Mouse (Mus musculus): ENCODE data around the gene Fancd2os. TPM values are rescaled to one million over a fixed set of nuclear protein-coding genes. Genes with fewer than 3 reads are reported as not detected.

Fancd2os gene
- 0.15 and 0.21 TPM in 2 replicates for polyA plus RNA-seq (2015; fragmentation: Nextera tagmentation; extraction: Ambion mirVana)

DNA sequence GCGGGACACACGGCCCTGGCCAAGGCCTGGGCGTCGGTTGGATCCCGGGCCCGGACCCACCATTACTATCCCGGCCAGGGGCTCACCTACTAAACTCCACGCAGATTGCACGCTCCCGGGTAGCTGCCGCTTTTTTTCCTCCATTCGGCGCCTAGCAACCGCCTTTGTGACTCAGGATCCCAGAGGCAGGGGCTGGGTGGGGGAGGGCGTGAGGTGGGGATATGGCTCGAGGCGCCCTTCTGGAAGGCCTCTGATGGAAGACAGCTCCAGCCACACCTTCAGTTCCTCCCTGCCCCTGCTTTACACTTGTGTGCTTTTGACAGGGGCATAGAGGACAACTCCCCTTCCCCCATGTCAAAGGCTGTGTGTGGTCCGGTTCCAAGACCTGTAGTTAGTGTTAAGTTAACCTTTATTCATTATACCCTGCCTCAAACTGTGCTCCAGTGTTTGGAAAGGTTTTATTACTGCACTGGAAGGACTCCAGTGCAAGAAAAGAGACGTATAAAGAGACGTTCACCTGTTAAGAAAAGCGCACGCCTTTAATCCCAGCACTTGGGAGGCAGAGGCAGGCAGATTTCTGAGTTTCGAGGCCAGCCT lies at the start of gene Fancd2os:
TSS of gene Fancd2os (minus strand) at position 173 of the 597 bp plus-strand sequence.
- no peak within 1 kb of the TSS for H3K27ac ChIP-seq (ENCODE audit: low read length)
- no peak for ATAC-seq (ENCODE audit: low read depth)
- H3K4me2 ChIP-seq (ENCODE audit: low read depth, low read length) = no peak within 1 kb of the TSS
- H3K4me3 ChIP-seq (ENCODE audit: low read length) = no peak within 1 kb of the TSS
- no peak within 1 kb of the TSS for H3K9ac ChIP-seq (ENCODE audit: low read length)
- H3K36me3 ChIP-seq (ENCODE audit: control insufficient read depth, insufficient read depth, low read length) = no peaks in the 10 kb centered on the region
- H3K27me3 ChIP-seq (ENCODE audit: control insufficient read depth, insufficient read depth, low read depth, low read length) = no peaks in the 10 kb centered on the region
- peaks cover 3% of the 10 kb centered on the region for H3K4me1 ChIP-seq (replicated peaks; ENCODE audit: control insufficient read depth, insufficient read depth, low read length)
- no peaks in the 10 kb centered on the region for H3K9me3 ChIP-seq (ENCODE audit: control insufficient read depth, low read length)
- 51% methylated on average over 22 of the region's 23 CpGs for WGBS

DNA sequence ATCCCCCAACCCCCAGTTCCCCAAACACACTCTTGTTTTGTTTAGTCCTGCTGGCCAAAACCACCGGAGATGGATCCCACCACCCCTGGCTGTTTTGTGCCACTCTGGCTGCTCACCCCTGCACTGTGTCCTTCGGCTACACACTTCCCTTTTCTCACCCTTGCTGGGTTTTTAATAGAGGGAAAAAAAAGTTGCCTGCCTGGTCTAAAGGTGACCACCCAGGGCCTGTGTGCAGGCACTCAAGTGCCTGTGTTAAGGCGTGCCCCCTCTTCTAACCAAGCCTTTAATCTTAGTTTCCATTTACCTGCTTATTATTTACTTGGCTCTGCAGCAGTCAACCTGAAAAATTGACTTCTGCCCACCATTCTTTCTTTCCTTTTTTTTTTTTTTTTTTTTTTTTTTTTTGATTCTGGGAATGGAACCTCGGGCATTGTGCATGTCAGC lies 49.7 kb upstream of the Fancd2os start:
- Histone ChIP-seq H3K9me3 (ENCODE audit: control insufficient read depth, low read length) (no peaks in the 10 kb centered on the region), H3K4me2 (ENCODE audit: low read depth, low read length) (no peak overlapping the region), H3K36me3 (ENCODE audit: control insufficient read depth, insufficient read depth, low read length) (no peaks in the 10 kb centered on the region), H3K9ac (ENCODE audit: low read length) (no peak overlapping the region), H3K4me3 (ENCODE audit: low read length) (no peak overlapping the region), H3K27ac (ENCODE audit: low read length) (no peak overlapping the region), H3K4me1 (replicated peaks; ENCODE audit: control insufficient read depth, insufficient read depth, low read length) (no peaks in the 10 kb centered on the region), H3K27me3 (ENCODE audit: control insufficient read depth, insufficient read depth, low read depth, low read length) (no peaks in the 10 kb centered on the region)
- ATAC-seq (ENCODE audit: low read depth) = no peak
- 46% methylated on average over 4 of the region's 4 CpGs for WGBS

DNA sequence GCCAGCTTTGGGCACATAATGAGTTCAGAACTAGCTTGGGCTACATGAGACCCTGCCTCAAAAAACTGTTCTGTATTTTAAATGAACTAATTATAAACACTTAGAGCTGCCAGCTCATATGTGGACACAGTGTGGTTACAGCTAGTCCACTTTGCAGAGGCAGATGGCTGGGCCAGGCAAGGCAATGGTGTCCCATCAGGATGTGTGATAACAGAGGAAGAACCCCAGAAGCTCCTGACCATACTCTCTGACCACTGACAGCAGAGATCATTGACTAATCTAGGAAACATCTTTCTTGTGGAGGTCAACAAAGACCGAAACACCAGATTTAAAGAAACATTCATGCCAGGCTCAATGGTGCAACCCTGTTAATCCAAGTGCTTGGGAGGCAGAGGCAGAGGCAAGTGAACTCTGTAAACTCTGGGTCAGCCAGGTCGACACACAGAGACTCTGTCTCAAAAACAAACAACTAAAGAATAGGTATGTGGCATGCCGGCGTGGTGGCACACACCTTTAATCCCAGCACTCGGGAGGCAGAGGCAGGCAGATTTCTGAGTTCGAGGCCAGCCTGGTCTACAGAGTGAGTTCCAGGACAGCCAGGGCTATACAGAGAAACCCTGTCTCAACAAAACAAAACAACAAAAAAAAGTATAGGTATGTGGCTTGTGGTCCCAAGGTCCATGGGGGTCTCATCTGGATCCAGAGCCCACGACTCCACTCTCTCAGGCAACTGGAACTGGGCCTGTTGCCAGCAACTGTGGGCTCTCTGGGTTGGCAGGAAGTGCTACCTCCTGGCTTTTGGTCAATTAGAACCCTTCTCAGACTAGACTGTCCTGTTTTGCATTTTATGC lies 49.1 kb upstream of the Fancd2os start:
- WGBS = 69% methylated on average over 7 of the region's 7 CpGs
- no peaks in the 10 kb centered on the region for H3K36me3 ChIP-seq (ENCODE audit: control insufficient read depth, insufficient read depth, low read length)
- ATAC-seq (ENCODE audit: low read depth) = no peak
- H3K4me2 ChIP-seq (ENCODE audit: low read depth, low read length) = no peak overlapping the region
- no peak overlapping the region for H3K4me3 ChIP-seq (ENCODE audit: low read length)
- no peak overlapping the region for H3K9ac ChIP-seq (ENCODE audit: low read length)
- no peaks in the 10 kb centered on the region for H3K9me3 ChIP-seq (ENCODE audit: control insufficient read depth, low read length)
- H3K27me3 ChIP-seq (ENCODE audit: control insufficient read depth, insufficient read depth, low read depth, low read length) = no peaks in the 10 kb centered on the region
- H3K4me1 ChIP-seq (replicated peaks; ENCODE audit: control insufficient read depth, insufficient read depth, low read length) = no peaks in the 10 kb centered on the region
- no peak overlapping the region for H3K27ac ChIP-seq (ENCODE audit: low read length)

DNA sequence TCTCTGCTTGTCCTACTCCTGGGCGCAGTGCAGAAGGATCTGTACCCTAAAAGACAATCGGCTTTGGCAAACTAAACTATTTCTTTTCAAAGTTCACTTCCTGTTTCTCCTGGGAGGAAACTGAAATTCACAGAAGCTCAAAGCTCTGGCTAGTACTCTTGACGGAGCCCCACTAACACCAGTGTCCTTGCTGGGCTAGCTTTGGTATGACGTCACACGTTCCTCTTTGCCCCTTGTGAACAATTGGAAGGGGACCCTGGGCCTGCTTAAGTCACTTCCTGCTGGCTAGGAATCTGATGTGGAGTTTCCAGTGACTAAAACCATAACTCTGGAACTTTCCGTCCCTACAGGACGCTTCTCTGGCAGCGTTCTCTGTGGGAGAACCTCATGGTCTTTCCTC lies 44.3 kb upstream of the Fancd2os start:
- no peak overlapping the region for H3K9ac ChIP-seq (ENCODE audit: low read length)
- 72% methylated on average over 8 of the region's 8 CpGs for WGBS
- H3K4me2 ChIP-seq (ENCODE audit: low read depth, low read length) = no peak overlapping the region
- no peak overlapping the region for H3K4me3 ChIP-seq (ENCODE audit: low read length)
- H3K27me3 ChIP-seq (ENCODE audit: control insufficient read depth, insufficient read depth, low read depth, low read length) = no peaks in the 10 kb centered on the region
- ATAC-seq (ENCODE audit: low read depth) = peak; percentile 17; the same call in 1 of the 2 replicates
- no peaks in the 10 kb centered on the region for H3K36me3 ChIP-seq (ENCODE audit: control insufficient read depth, insufficient read depth, low read length)
- no peaks in the 10 kb centered on the region for H3K4me1 ChIP-seq (replicated peaks; ENCODE audit: control insufficient read depth, insufficient read depth, low read length)
- no peaks in the 10 kb centered on the region for H3K9me3 ChIP-seq (ENCODE audit: control insufficient read depth, low read length)
- 0 out of 2 replicates have a peak overlapping the region, but pooled peaks have one; percentile 1 for H3K27ac ChIP-seq (ENCODE audit: low read length)

DNA sequence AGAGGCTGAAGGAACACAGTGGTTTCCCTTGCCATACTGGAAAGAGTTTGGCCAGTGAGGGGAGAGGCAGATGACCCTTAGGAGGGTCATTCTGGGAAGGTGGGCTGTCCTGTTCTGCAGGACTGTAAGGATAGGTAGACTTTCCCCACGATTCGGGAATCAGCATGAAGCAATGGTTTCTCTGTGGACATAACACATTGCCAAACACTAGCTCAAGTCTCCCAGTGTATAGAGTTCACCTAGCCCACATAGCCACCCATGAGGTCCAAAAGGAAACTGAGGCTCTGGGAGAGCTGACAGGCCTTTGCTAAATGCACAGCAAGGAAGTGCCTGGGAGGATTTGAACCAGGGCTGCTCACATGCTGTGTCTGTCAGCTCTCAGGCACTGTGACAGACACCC lies 43.5 kb upstream of the Fancd2os start:
- Histone ChIP-seq H3K4me3 (ENCODE audit: low read length) (no peak overlapping the region), H3K4me1 (replicated peaks; ENCODE audit: control insufficient read depth, insufficient read depth, low read length) (no peaks in the 10 kb centered on the region), H3K27me3 (ENCODE audit: control insufficient read depth, insufficient read depth, low read depth, low read length) (no peaks in the 10 kb centered on the region), H3K27ac (ENCODE audit: low read length) (no peak overlapping the region), H3K9ac (ENCODE audit: low read length) (no peak overlapping the region), H3K4me2 (ENCODE audit: low read depth, low read length) (no peak overlapping the region), H3K9me3 (ENCODE audit: control insufficient read depth, low read length) (no peaks in the 10 kb centered on the region), H3K36me3 (ENCODE audit: control insufficient read depth, insufficient read depth, low read length) (no peaks in the 10 kb centered on the region)
- ATAC-seq (ENCODE audit: low read depth) = no peak
- WGBS = 95% methylated on average over 2 of the region's 2 CpGs

DNA sequence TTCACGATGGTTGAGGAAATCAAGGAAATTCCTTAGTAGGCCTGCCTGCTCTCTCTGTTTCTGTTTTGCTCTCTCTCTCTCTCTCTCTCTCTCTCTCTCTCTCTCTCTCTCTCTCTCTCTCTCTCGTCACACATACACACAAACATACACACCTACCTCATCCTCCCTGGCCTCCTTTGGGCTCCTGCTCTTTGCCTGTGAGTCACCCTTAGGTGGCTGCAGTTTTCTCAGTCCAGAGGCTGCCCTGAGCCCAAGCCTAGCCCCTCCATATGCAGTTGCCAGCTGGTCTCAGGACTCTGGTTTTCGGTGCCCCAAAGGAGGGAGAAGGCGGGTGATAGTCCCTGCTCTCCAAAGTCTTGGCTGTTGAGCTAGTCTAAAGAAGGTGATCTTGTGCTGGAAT lies 42.5 kb upstream of the Fancd2os start:
- Histone ChIP-seq H3K27me3 (ENCODE audit: control insufficient read depth, insufficient read depth, low read depth, low read length) (no peaks in the 10 kb centered on the region), H3K4me2 (ENCODE audit: low read depth, low read length) (no peak overlapping the region), H3K9ac (ENCODE audit: low read length) (no peak overlapping the region), H3K9me3 (ENCODE audit: control insufficient read depth, low read length) (no peaks in the 10 kb centered on the region), H3K4me1 (replicated peaks; ENCODE audit: control insufficient read depth, insufficient read depth, low read length) (no peaks in the 10 kb centered on the region), H3K27ac (ENCODE audit: low read length) (no peak overlapping the region), H3K36me3 (ENCODE audit: control insufficient read depth, insufficient read depth, low read length) (no peaks in the 10 kb centered on the region), H3K4me3 (ENCODE audit: low read length) (no peak overlapping the region)
- WGBS = 73% methylated on average over 4 of the region's 4 CpGs
- no peak for ATAC-seq (ENCODE audit: low read depth)

DNA sequence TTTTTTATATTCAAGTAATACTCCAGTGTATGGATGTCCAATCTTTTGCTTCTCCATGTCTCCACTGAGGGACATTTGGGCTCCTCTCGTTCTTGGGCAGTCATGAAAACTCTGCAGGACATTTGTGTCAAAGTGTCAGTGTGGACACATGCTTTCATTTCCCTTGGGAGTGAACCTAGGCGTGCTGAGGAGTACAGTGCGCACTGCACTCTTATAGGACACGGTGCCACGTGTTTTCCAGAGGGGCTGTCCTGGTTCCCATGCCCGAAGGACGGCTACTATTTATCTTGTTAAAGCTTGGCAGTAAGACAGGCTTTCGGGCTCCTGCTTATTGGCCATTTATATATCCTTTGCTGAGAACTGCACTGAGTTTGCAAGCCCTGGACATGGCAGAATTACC lies 42.1 kb upstream of the Fancd2os start:
- Histone ChIP-seq H3K4me1 (replicated peaks; ENCODE audit: control insufficient read depth, insufficient read depth, low read length) (no peaks in the 10 kb centered on the region), H3K9me3 (ENCODE audit: control insufficient read depth, low read length) (no peaks in the 10 kb centered on the region), H3K9ac (ENCODE audit: low read length) (no peak overlapping the region), H3K27me3 (ENCODE audit: control insufficient read depth, insufficient read depth, low read depth, low read length) (no peaks in the 10 kb centered on the region), H3K27ac (ENCODE audit: low read length) (no peak overlapping the region), H3K4me3 (ENCODE audit: low read length) (no peak overlapping the region), H3K4me2 (ENCODE audit: low read depth, low read length) (no peak overlapping the region), H3K36me3 (ENCODE audit: control insufficient read depth, insufficient read depth, low read length) (no peaks in the 10 kb centered on the region)
- WGBS = 74% methylated on average over 8 of the region's 8 CpGs
- no peak for ATAC-seq (ENCODE audit: low read depth)

DNA sequence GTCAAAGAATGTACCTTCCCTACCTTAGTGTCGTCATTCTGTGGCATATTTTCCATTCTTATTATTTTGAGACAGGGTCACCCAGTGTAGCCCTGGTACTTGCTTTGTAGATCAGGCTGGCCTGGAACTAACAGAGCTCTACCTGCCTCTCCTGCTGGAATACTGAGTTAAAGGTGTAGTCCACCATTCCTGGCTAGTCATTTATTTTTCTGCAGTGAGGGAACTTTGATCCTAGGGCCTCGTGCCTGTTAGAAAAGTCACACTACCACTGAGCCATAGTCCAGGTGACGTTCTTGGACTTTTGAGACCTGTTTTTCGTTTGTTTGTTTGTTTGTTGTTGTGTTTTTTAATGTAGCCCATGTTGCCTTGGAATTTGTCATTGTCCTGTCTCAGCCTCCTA lies 38.7 kb upstream of the Fancd2os start:
- Histone ChIP-seq H3K27me3 (ENCODE audit: control insufficient read depth, insufficient read depth, low read depth, low read length) (no peaks in the 10 kb centered on the region), H3K36me3 (ENCODE audit: control insufficient read depth, insufficient read depth, low read length) (no peaks in the 10 kb centered on the region), H3K4me3 (ENCODE audit: low read length) (no peak overlapping the region), H3K9me3 (ENCODE audit: control insufficient read depth, low read length) (no peaks in the 10 kb centered on the region), H3K4me1 (replicated peaks; ENCODE audit: control insufficient read depth, insufficient read depth, low read length) (no peaks in the 10 kb centered on the region), H3K9ac (ENCODE audit: low read length) (no peak overlapping the region), H3K27ac (ENCODE audit: low read length) (no peak overlapping the region), H3K4me2 (ENCODE audit: low read depth, low read length) (no peak overlapping the region)
- ATAC-seq (ENCODE audit: low read depth) = no peak
- 76% methylated on average over 4 of the region's 4 CpGs for WGBS

DNA sequence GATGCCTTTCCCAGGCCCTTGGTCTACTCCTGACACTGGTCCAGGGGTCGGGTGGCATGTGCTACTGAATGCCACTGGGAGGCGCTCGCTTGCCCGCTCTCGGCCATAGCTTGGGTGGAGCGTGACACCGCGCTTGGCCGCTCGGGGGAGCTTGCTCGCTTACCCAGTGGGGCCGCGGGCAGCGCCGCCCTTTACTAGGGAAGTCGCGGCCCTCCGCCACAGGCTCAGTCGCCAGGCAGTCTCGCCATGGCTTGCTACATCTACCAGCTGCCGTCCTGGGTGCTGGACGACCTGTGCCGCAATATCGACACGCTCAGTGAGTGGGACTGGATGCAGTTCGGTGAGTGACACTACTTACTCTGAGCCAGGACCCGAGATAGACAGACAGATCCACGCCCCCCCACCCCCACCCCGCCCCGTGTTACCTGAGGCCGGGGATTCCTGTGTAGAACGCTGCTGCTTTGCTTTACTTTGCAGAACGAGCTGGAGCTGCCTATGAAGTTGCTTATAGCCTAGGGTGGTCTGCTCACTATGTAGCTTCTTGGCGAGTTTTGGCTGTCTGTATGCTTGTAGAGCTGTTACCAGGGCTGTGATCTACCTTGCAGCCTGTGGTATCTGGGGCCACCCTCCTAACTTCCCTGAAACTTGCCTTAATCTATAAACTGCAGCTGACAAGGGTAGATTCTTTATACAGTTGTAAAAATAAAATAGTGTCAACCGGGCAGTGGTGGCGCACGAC lies 38.0 kb upstream of the Fancd2os start, which contains the start of gene Irak2:
TSS of gene Irak2 (plus strand) at position 166 of the 739 bp plus-strand sequence.
- H3K4me2 ChIP-seq (ENCODE audit: low read depth, low read length) = peak within 1 kb of the TSS; percentile 75
- peak within 1 kb of the TSS; percentile 76 for H3K9ac ChIP-seq (ENCODE audit: low read length)
- no peaks in the 10 kb centered on the region for H3K27me3 ChIP-seq (ENCODE audit: control insufficient read depth, insufficient read depth, low read depth, low read length)
- H3K4me1 ChIP-seq (replicated peaks; ENCODE audit: control insufficient read depth, insufficient read depth, low read length) = no peaks in the 10 kb centered on the region
- H3K36me3 ChIP-seq (ENCODE audit: control insufficient read depth, insufficient read depth, low read length) = no peaks in the 10 kb centered on the region
- peak within 1 kb of the TSS; percentile 58 for H3K4me3 ChIP-seq (ENCODE audit: low read length)
- WGBS = 8% methylated on average over 37 of the region's 37 CpGs
- ATAC-seq (ENCODE audit: low read depth) = peak; percentile 98
- no peaks in the 10 kb centered on the region for H3K9me3 ChIP-seq (ENCODE audit: control insufficient read depth, low read length)
- H3K27ac ChIP-seq (ENCODE audit: low read length) = no peak within 1 kb of the TSS

Data from lung, embryonic 16.5 days (tissue).